Mouse (Mus musculus): ENCODE measurements around the gene Fam81a. TPM values are rescaled to one million over a fixed set of nuclear protein-coding genes. Genes with fewer than 3 reads are reported as not detected.

Gene Fam81a
- polyA plus RNA-seq, 1 experiment from 2014 or later = 2.4 TPM

GRCm38 (mm10) chr9:70080976-70081375 lies 61.4 kb downstream of the Fam81a start:
- WGBS = 82% methylated on average over 2 of the region's 2 CpGs
- Histone ChIP-seq H3K9ac (no peak overlapping the region), H3K9me3 (no peaks in the 10 kb centered on the region), H3K4me2 (replicated peaks) (no peak overlapping the region), H3K36me3 (no peaks in the 10 kb centered on the region), H3K27me3 (replicated peaks) (no peaks in the 10 kb centered on the region), H3K4me3 (no peak overlapping the region), H3K4me1 (no peaks in the 10 kb centered on the region), H3K27ac (no peak overlapping the region)
- no peak for ATAC-seq (ENCODE audit: low FRiP score, low read depth)

- no peak for ATAC-seq (ENCODE audit: low FRiP score, low read depth)
- Histone ChIP-seq H3K9me3 (no peaks in the 10 kb centered on the region), H3K4me1 (no peaks in the 10 kb centered on the region), H3K4me2 (replicated peaks) (no peak overlapping the region), H3K9ac (no peak overlapping the region), H3K4me3 (no peak overlapping the region), H3K36me3 (no peaks in the 10 kb centered on the region), H3K27ac (no peak overlapping the region), H3K27me3 (replicated peaks) (no peaks in the 10 kb centered on the region)
- WGBS = 85% methylated on average over 9 of the region's 9 CpGs
Observed at GRCm38 (mm10) chr9:70080027-70080800, 62.1 kb downstream of the Fam81a start.

- H3K4me3 ChIP-seq = no peak overlapping the region
- H3K4me2 ChIP-seq (replicated peaks) = no peak overlapping the region
- H3K27ac ChIP-seq = no peak overlapping the region
- H3K9ac ChIP-seq = no peak overlapping the region
- WGBS = 87% methylated on average over 3 of the region's 3 CpGs
- no peaks in the 10 kb centered on the region for H3K27me3 ChIP-seq (replicated peaks)
- no peaks in the 10 kb centered on the region for H3K4me1 ChIP-seq
- no peaks in the 10 kb centered on the region for H3K9me3 ChIP-seq
- no peaks in the 10 kb centered on the region for H3K36me3 ChIP-seq
- ATAC-seq (ENCODE audit: low FRiP score, low read depth) = no peak
Observed at GRCm38 (mm10) chr9:70078034-70078433, 64.3 kb downstream of the Fam81a start.

DNA sequence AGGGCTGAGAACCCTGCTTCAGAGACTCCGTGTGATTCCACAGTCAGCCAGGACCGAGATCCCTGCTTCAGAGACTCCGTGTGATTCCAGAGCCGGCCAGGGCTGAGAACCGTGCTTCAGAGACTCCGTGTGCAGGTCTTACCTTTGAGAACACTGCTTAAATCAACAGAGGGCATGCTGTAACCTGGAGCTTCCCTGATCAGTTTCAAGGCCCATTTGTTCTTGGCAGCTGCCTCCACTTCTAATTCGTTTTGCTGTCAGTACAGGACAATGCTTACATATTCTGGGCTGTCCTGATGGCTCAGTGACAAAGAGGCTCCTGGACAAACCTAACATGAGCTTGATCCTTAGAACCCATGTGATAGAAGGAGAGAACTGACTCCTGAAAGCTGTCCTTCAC lies 65.2 kb downstream of the Fam81a start:
- no peaks in the 10 kb centered on the region for H3K4me1 ChIP-seq
- no peaks in the 10 kb centered on the region for H3K9me3 ChIP-seq
- H3K9ac ChIP-seq = no peak overlapping the region
- 70% methylated on average over 7 of the region's 7 CpGs for WGBS
- no peaks in the 10 kb centered on the region for H3K36me3 ChIP-seq
- no peak overlapping the region for H3K4me3 ChIP-seq
- H3K4me2 ChIP-seq (replicated peaks) = no peak overlapping the region
- no peaks in the 10 kb centered on the region for H3K27me3 ChIP-seq (replicated peaks)
- ATAC-seq (ENCODE audit: low FRiP score, low read depth) = no peak
- H3K27ac ChIP-seq = no peak overlapping the region

- H3K4me2 ChIP-seq (replicated peaks) = no peak overlapping the region
- H3K36me3 ChIP-seq = no peaks in the 10 kb centered on the region
- H3K27ac ChIP-seq = no peak overlapping the region
- ATAC-seq (ENCODE audit: low FRiP score, low read depth) = no peak
- no peaks in the 10 kb centered on the region for H3K9me3 ChIP-seq
- H3K4me1 ChIP-seq = no peaks in the 10 kb centered on the region
- no peak overlapping the region for H3K9ac ChIP-seq
- WGBS = 87% methylated on average over 8 of the region's 8 CpGs
- H3K4me3 ChIP-seq = no peak overlapping the region
- H3K27me3 ChIP-seq (replicated peaks) = no peaks in the 10 kb centered on the region
Observed at GRCm38 (mm10) chr9:70072387-70072786, 70.0 kb downstream of the Fam81a start.

DNA sequence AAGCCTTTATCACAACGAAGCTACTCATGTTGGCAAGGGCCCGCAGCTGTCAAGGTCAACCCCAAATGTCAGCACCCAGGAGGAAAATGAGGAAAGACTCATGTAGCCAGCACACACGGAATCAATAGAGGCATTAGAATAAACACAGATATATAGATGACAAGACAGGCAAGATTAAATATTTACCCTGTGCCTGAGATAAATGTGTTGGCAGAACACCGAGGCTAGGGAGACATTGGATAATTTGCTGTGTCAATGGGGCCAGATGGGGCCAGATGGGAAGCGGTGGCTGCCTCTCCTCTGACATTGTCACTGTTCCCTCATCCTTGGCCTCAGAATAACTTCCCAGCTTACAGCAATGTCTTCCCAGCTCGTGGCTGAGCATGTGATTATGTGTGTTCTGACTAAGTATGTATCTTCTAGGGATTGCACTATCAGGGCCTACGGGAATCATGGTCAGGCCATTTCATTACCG lies 72.4 kb downstream of the Fam81a start:
- no peaks in the 10 kb centered on the region for H3K9me3 ChIP-seq
- H3K27me3 ChIP-seq (replicated peaks) = no peaks in the 10 kb centered on the region
- no peaks in the 10 kb centered on the region for H3K4me1 ChIP-seq
- H3K4me2 ChIP-seq (replicated peaks) = no peak overlapping the region
- no peak overlapping the region for H3K9ac ChIP-seq
- H3K36me3 ChIP-seq = no peaks in the 10 kb centered on the region
- no peak overlapping the region for H3K4me3 ChIP-seq
- no peak overlapping the region for H3K27ac ChIP-seq
- ATAC-seq (ENCODE audit: low FRiP score, low read depth) = no peak
- 64% methylated on average over 8 of the region's 8 CpGs for WGBS

DNA sequence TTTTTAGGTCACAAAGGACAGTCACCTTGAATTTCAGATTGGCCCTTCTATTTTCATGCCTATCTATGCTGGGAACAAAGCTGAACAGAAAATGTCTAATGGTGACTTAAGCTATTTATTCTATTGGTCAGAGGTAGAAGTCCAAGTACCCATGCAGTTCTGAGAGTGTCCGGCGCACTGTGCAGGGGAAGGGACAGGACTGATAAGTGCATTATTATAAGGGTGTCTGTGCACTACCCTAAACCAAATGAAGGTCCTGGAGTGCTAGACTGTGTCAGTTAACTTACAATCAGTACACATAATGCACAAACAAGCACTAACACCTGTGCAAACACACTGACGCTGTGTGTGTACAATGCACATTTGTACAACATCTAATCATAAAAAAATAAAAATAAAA lies 74.9 kb downstream of the Fam81a start:
- Histone ChIP-seq H3K4me2 (replicated peaks) (no peak overlapping the region), H3K27ac (no peak overlapping the region), H3K9me3 (no peaks in the 10 kb centered on the region), H3K4me1 (no peaks in the 10 kb centered on the region), H3K27me3 (replicated peaks) (no peaks in the 10 kb centered on the region), H3K9ac (no peak overlapping the region), H3K36me3 (no peaks in the 10 kb centered on the region), H3K4me3 (no peak overlapping the region)
- WGBS = 85% methylated on average over 3 of the region's 3 CpGs
- no peak for ATAC-seq (ENCODE audit: low FRiP score, low read depth)

GRCm38 (mm10) chr9:70062012-70062411 lies 80.3 kb downstream of the Fam81a start:
- Histone ChIP-seq H3K4me3 (no peak overlapping the region), H3K4me1 (no peaks in the 10 kb centered on the region), H3K9me3 (no peaks in the 10 kb centered on the region), H3K9ac (no peak overlapping the region), H3K36me3 (no peaks in the 10 kb centered on the region), H3K27me3 (replicated peaks) (no peaks in the 10 kb centered on the region), H3K27ac (no peak overlapping the region), H3K4me2 (replicated peaks) (no peak overlapping the region)
- no peak for ATAC-seq (ENCODE audit: low FRiP score, low read depth)
- 90% methylated on average over 3 of the region's 3 CpGs for WGBS

GRCm38 (mm10) chr9:70053411-70053810 lies 88.9 kb downstream of the Fam81a start:
- Histone ChIP-seq H3K9me3 (no peaks in the 10 kb centered on the region), H3K36me3 (no peaks in the 10 kb centered on the region), H3K4me3 (no peak overlapping the region), H3K27me3 (replicated peaks) (no peaks in the 10 kb centered on the region), H3K9ac (no peak overlapping the region), H3K27ac (no peak overlapping the region), H3K4me1 (no peaks in the 10 kb centered on the region), H3K4me2 (replicated peaks) (no peak overlapping the region)
- WGBS = 49% methylated on average over 3 of the region's 3 CpGs
- ATAC-seq (ENCODE audit: low FRiP score, low read depth) = no peak

- Histone ChIP-seq H3K27ac (no peak overlapping the region), H3K4me3 (no peak overlapping the region), H3K4me1 (no peaks in the 10 kb centered on the region), H3K9me3 (no peaks in the 10 kb centered on the region), H3K36me3 (no peaks in the 10 kb centered on the region), H3K4me2 (replicated peaks) (no peak overlapping the region), H3K9ac (no peak overlapping the region), H3K27me3 (replicated peaks) (no peaks in the 10 kb centered on the region)
- no peak for ATAC-seq (ENCODE audit: low FRiP score, low read depth)
- 59% methylated on average over 3 of the region's 3 CpGs for WGBS
Observed at GRCm38 (mm10) chr9:70052730-70053129, 89.6 kb downstream of the Fam81a start.

- no peak for ATAC-seq (ENCODE audit: low FRiP score, low read depth)
- Histone ChIP-seq H3K27ac (no peak overlapping the region), H3K9me3 (no peaks in the 10 kb centered on the region), H3K4me1 (no peaks in the 10 kb centered on the region), H3K36me3 (no peaks in the 10 kb centered on the region), H3K9ac (no peak overlapping the region), H3K4me3 (no peak overlapping the region), H3K27me3 (replicated peaks) (no peaks in the 10 kb centered on the region), H3K4me2 (replicated peaks) (no peak overlapping the region)
- 58% methylated on average over 8 of the region's 8 CpGs for WGBS
Observed at GRCm38 (mm10) chr9:70049839-70050238, 92.5 kb downstream of the Fam81a start.

DNA sequence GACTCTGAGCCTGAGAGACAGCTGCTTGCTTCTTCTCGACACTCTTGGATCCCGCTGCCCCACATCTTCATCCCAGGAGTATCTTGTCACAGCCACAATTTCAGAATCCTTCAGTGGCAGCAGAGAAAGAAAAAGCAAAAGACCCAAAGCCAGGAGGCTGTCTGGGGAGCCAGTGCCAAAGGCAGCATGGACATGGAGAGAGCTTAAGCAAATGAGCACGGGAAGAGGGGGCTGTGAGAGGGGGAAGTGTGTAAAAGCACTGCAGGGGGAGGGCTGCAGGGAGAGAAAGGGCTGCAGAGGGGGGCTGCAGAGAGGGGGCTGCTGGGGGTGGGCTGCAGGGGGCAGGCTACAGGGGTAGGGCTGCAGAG lies 93.0 kb downstream of the Fam81a start:
- Histone ChIP-seq H3K9ac (no peak overlapping the region), H3K9me3 (no peaks in the 10 kb centered on the region), H3K27me3 (replicated peaks) (no peaks in the 10 kb centered on the region), H3K4me3 (no peak overlapping the region), H3K27ac (no peak overlapping the region), H3K4me2 (replicated peaks) (no peak overlapping the region), H3K4me1 (no peaks in the 10 kb centered on the region), H3K36me3 (no peaks in the 10 kb centered on the region)
- 40% methylated on average over 3 of the region's 3 CpGs for WGBS
- ATAC-seq (ENCODE audit: low FRiP score, low read depth) = no peak

DNA sequence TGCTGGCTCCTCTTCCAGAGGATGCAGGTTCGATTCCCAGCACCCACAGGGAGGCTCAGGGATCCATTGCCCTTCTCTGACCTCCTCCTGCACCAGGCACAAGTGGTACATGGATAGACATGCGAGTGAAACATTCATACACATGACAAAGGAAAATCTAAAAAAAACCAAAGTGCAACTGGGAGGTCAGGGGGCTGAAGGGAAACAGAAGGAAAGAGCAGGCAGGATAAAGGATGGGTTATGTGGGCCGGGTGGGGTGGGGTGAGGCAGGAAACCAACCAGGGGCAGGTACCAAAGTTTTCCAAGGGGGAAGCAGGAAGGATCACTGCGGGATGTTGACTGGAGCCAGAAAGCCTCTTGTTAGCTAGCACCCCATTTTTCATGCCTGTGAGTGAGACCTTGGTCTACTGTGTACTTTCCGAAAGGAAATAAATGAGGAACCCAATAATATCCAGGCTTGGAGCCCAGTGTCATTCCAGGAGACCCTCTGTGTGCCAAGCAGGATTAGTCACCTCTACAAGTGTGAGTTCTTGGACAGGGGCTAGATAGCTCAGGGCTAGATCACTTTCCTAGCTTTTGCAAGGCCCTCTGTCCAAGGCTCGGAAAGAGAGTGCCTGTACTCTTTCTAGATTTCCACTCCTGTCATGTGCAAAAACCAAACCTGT lies 93.5 kb downstream of the Fam81a start:
- no peaks in the 10 kb centered on the region for H3K36me3 ChIP-seq
- no peak overlapping the region for H3K4me2 ChIP-seq (replicated peaks)
- no peaks in the 10 kb centered on the region for H3K9me3 ChIP-seq
- ATAC-seq (ENCODE audit: low FRiP score, low read depth) = no peak
- H3K9ac ChIP-seq = no peak overlapping the region
- no peaks in the 10 kb centered on the region for H3K4me1 ChIP-seq
- H3K27me3 ChIP-seq (replicated peaks) = no peaks in the 10 kb centered on the region
- no peak overlapping the region for H3K4me3 ChIP-seq
- H3K27ac ChIP-seq = no peak overlapping the region
- 72% methylated on average over 6 of the region's 6 CpGs for WGBS
